Comparison of ENCODE assay signal across 14 mouse cellular contexts in genomic region chr19:28291596-28291995, GRCm38 (mm10).
"Had no signal": no experiment of that assay in that cellular context is flagged by ENCODE, and none has a peak within 500 bp of the region (broad histone marks: within the 10 kb centered on the region; RNA-seq: fewer than 3 reads in every experiment).

No protein-coding gene starts in this region.

- DNase-seq: kidney, adult 9 months; kidney, postnatal 4 days; lung, embryonic 14.5 days; lung, postnatal 10 days; lung, postnatal 4 days; right cerebral cortex, postnatal 25 days; thymus, adult 18-20 months; thymus, postnatal 14 days had no signal

- H3K4me3 ChIP-seq: layer of hippocampus, adult 2 months; limb, embryonic 15.5 days; liver, embryonic 12.5 days; midbrain, embryonic 10.5 days; midbrain, embryonic 15.5 days had no signal

- H3K4me1 ChIP-seq: limb, embryonic 15.5 days; liver, embryonic 12.5 days; midbrain, embryonic 10.5 days; midbrain, embryonic 15.5 days had no signal

- H3K36me3 ChIP-seq: limb, embryonic 15.5 days; liver, embryonic 12.5 days; midbrain, embryonic 15.5 days had no signal

- H3K27me3 ChIP-seq: limb, embryonic 15.5 days; liver, embryonic 12.5 days; midbrain, embryonic 15.5 days had no signal

- H3K27ac ChIP-seq: kidney, postnatal 0 days; layer of hippocampus, adult 2 months; limb, embryonic 15.5 days; liver, embryonic 12.5 days; midbrain, embryonic 10.5 days; midbrain, embryonic 15.5 days had no signal

- ATAC-seq: liver, embryonic 12.5 days; midbrain, embryonic 15.5 days had no signal
